Mouse (Mus musculus) myocyte (in vitro differentiated cells): ENCODE measurements around the gene Ankrd63.

Experiments
- CEBPB ChIP-seq: IDR thresholded peaks from 2 replicates; pipeline ENCODE4 v1.6.1; 2011; ENCODE audit warnings: mild to moderate bottlenecking, moderate library complexity; ENCODE audit not compliant: poor library complexity, insufficient read depth, severe bottlenecking
- E2F4 ChIP-seq: IDR thresholded peaks from one replicate; pipeline ENCODE4 v1.6.1; 2011; ENCODE audit warnings: mild to moderate bottlenecking, control low read depth, moderate library complexity; ENCODE audit not compliant: insufficient read depth
- MAX ChIP-seq: IDR thresholded peaks from one replicate; pipeline ENCODE4 v1.6.1; 2011; ENCODE audit warnings: low read depth, mild to moderate bottlenecking, control low read depth
- MYOG ChIP-seq, 3 experiments: IDR thresholded peaks; one replicate each; pipeline ENCODE4 v1.6.1; 2011; ENCODE audit warnings: control low read depth in 2 of 3, low read depth in 2 of 3, mild to moderate bottlenecking in 2 of 3; ENCODE audit not compliant: insufficient read length in 2 of 3, control insufficient read depth in 1 of 3, insufficient read depth in 1 of 3
- POLR2A ChIP-seq: IDR thresholded peaks from one replicate; pipeline ENCODE4 v1.6.1; 2011; ENCODE audit warnings: low read depth, mild to moderate bottlenecking, control low read depth, moderate library complexity; ENCODE audit not compliant: insufficient read length
- POLR2AphosphoS2 ChIP-seq: IDR thresholded peaks from one replicate; pipeline ENCODE4 v1.6.1; 2011; ENCODE audit warnings: low read depth, control low read depth; ENCODE audit not compliant: insufficient read length
- TCF12 ChIP-seq: IDR thresholded peaks from one replicate; pipeline ENCODE4 v1.6.1; 2011; ENCODE audit warnings: mild to moderate bottlenecking, control low read depth; ENCODE audit not compliant: poor library complexity, insufficient read depth, severe bottlenecking
- TCF3 ChIP-seq: IDR thresholded peaks from one replicate; pipeline ENCODE4 v1.6.1; 2011; ENCODE audit warnings: low read depth, control low read depth; ENCODE audit not compliant: insufficient read length
- USF1 ChIP-seq: IDR thresholded peaks from one replicate; pipeline ENCODE4 v1.6.1; 2011; ENCODE audit warnings: low read depth, mild to moderate bottlenecking, control low read depth, moderate library complexity

DNA sequence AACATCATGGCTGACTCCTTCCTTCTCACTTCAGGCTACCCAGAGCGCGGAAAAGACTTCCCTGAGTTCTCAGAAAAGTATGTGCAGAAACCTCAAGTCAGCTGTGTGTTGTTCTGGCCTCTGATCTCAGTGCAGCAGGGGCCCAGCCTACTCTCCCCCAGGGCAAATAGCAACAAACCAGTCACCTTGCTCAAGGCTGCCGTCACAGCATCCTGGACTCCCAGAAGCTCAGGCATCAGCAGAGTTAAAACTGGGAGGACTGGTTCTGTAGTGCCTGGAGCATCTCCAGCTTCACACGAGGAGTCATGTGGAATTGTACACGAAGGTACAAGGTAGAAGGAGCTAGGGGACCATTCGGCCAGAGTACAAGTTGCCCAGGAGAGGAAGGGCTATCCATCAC lies 34.5 kb downstream of the Ankrd63 start:
- TF ChIP-seq POLR2A (no peak), TCF3 (no peak), MYOG (IDR thresholded peaks at IDR 0.05; ENCODE audit: control insufficient read depth in 1 of 3, insufficient read depth in 1 of 3, insufficient read length in 2 of 3, low read depth in 2 of 3) (no peak), CEBPB (no peak), MAX (no peak), USF1 (no peak), POLR2AphosphoS2 (no peak), E2F4 (no peak), TCF12 (no peak)
